Mouse (Mus musculus) embryonic facial prominence, embryonic 11.5 days (tissue): ENCODE data around the gene Selenot. TPM values are rescaled to one million over a fixed set of nuclear protein-coding genes. Genes with fewer than 3 reads are reported as not detected.
A peak's percentile ranks its signal among the peaks of the same experiment; 100 is the strongest.

Source experiments
- ATAC-seq: fragments of 200-750 bp; cut with Nextera tagmentation; replicated peaks from 2 replicates; pipeline ENCODE4 v1.8.0; 2017; ENCODE audit warnings: low read depth; ENCODE audit not compliant: insufficient number of reproducible peaks, low FRiP score, low TSS enrichment
- DNase-seq: peaks from one replicate; pipeline ENCODE4 v3.0.0-alpha.2; 2015; ENCODE audit warnings: low spot score
- H3K27ac ChIP-seq: fragments of 300-500 bp; sonication (generic); replicated peaks from 2 replicates; pipeline ENCODE4 v1.5.1; 2014; ENCODE audit warnings: mild to moderate bottlenecking, low read depth, low read length, control low read depth
- H3K27me3 ChIP-seq: fragments of 300-500 bp; sonication (generic); 2 replicates; pipeline ENCODE4 v1.6.1; 2014; ENCODE audit warnings: mild to moderate bottlenecking, low read length, moderate library complexity, mixed read lengths; ENCODE audit not compliant: control insufficient read depth, insufficient read depth
- H3K36me3 ChIP-seq: fragments of 300-500 bp; sonication (generic); replicated peaks from 2 replicates; pipeline ENCODE4 v1.6.1; 2014; ENCODE audit warnings: low read depth, mild to moderate bottlenecking, low read length, moderate library complexity, mixed read lengths; ENCODE audit not compliant: control insufficient read depth, insufficient read depth
- H3K4me1 ChIP-seq: fragments of 300-500 bp; sonication (generic); 2 replicates; pipeline ENCODE4 v1.6.1; 2014; ENCODE audit warnings: low read length, mixed read lengths; ENCODE audit not compliant: control insufficient read depth, insufficient read depth
- H3K4me2 ChIP-seq: fragments of 300-500 bp; sonication (generic); 2 replicates; pipeline ENCODE4 v1.6.1; 2014; ENCODE audit warnings: low read depth, mild to moderate bottlenecking, control low read depth, low read length, moderate library complexity
- H3K4me3 ChIP-seq: fragments of 300-500 bp; sonication (generic); 2 replicates; pipeline ENCODE4 v1.5.1; 2014; ENCODE audit warnings: low read depth, low read length, control low read depth
- H3K9ac ChIP-seq: fragments of 300-500 bp; sonication (generic); replicated peaks from 2 replicates; pipeline ENCODE4 v1.6.1; 2014; ENCODE audit warnings: mild to moderate bottlenecking, control low read depth, low read length
- H3K9me3 ChIP-seq: fragments of 300-500 bp; sonication (generic); replicated peaks from 2 replicates; pipeline ENCODE4 v1.6.1; 2016; ENCODE audit warnings: mild to moderate bottlenecking, low read length, inconsistent platforms, mixed read lengths; ENCODE audit not compliant: control insufficient read depth
- WGBS: fragments of 180-500 bp; shearing (Covaris S2); extraction: QIAGEN DNeasy Blood & Tissue Kit; methylation state at CpG from one replicate; pipeline ENCODE4 v1.1.7; 2014; 5-methylcytosine and 5-hydroxymethylcytosine counted together
- polyA plus RNA-seq: library from polyadenylated mRNA; unstranded; fragments of >200 nt; fragmentation: Nextera tagmentation; extraction: Ambion mirVana; gene quantifications from 2 replicates; pipeline ENCODE4 v1.2.1, GENCODE M21; 2014

Selenot gene
- polyA plus RNA-seq, 1 experiment from 2014 or later: 24.2 TPM

GRCm38 (mm10) chr3:58608506-58608905 lies 32.1 kb downstream of the Selenot start:
- Histone ChIP-seq H3K27me3 (no peaks in the 10 kb centered on the region), H3K27ac (no peak overlapping the region), H3K9me3 (no peaks in the 10 kb centered on the region), H3K9ac (no peak overlapping the region), H3K4me1 (no peaks in the 10 kb centered on the region), H3K4me2 (no peak overlapping the region), H3K4me3 (no peak overlapping the region), H3K36me3 (no peaks in the 10 kb centered on the region)
- WGBS: 88% methylated on average over 4 of the region's 4 CpGs
- ATAC-seq (no peak), DNase-seq (no peak)

- no peak overlapping the region for H3K4me3 ChIP-seq
- no peak overlapping the region for H3K4me2 ChIP-seq
- no peak overlapping the region for H3K9ac ChIP-seq
- DNase-seq: no peak
- no peaks in the 10 kb centered on the region for H3K36me3 ChIP-seq
- no peaks in the 10 kb centered on the region for H3K9me3 ChIP-seq
- no peak for ATAC-seq
- no peaks in the 10 kb centered on the region for H3K4me1 ChIP-seq
- H3K27me3 ChIP-seq: no peaks in the 10 kb centered on the region
- 66% methylated on average over 5 of the region's 5 CpGs for WGBS
- no peak overlapping the region for H3K27ac ChIP-seq
Observed at GRCm38 (mm10) chr3:58609985-58610384, 33.5 kb downstream of the Selenot start.

- no peak overlapping the region for H3K9ac ChIP-seq
- no peak overlapping the region for H3K4me2 ChIP-seq
- ATAC-seq (no peak), DNase-seq (no peak)
- WGBS: 82% methylated on average over 7 of the region's 7 CpGs
- H3K4me3 ChIP-seq: no peak overlapping the region
- no peaks in the 10 kb centered on the region for H3K36me3 ChIP-seq
- H3K9me3 ChIP-seq: no peaks in the 10 kb centered on the region
- H3K4me1 ChIP-seq: no peaks in the 10 kb centered on the region
- H3K27me3 ChIP-seq: no peaks in the 10 kb centered on the region
- no peak overlapping the region for H3K27ac ChIP-seq
Observed at GRCm38 (mm10) chr3:58621066-58621465, 44.6 kb downstream of the Selenot start.

GRCm38 (mm10) chr3:58622665-58623394 lies 46.4 kb downstream of the Selenot start:
- 79% methylated on average over 3 of the region's 3 CpGs for WGBS
- Histone ChIP-seq H3K4me1 (no peaks in the 10 kb centered on the region), H3K9ac (no peak overlapping the region), H3K4me3 (no peak overlapping the region), H3K9me3 (no peaks in the 10 kb centered on the region), H3K27ac (no peak overlapping the region), H3K27me3 (no peaks in the 10 kb centered on the region), H3K36me3 (no peaks in the 10 kb centered on the region), H3K4me2 (no peak overlapping the region)
- ATAC-seq: no peak
- DNase-seq: no peak

GRCm38 (mm10) chr3:58624981-58625380 lies 48.5 kb downstream of the Selenot start:
- Histone ChIP-seq H3K4me2 (no peak overlapping the region), H3K27ac (no peak overlapping the region), H3K4me3 (no peak overlapping the region), H3K4me1 (no peaks in the 10 kb centered on the region), H3K27me3 (no peaks in the 10 kb centered on the region), H3K9ac (no peak overlapping the region), H3K36me3 (no peaks in the 10 kb centered on the region), H3K9me3 (no peaks in the 10 kb centered on the region)
- DNase-seq (no peak), ATAC-seq (no peak)
- 87% methylated on average over 4 of the region's 4 CpGs for WGBS

- Histone ChIP-seq H3K4me3 (no peak overlapping the region), H3K4me1 (no peaks in the 10 kb centered on the region), H3K36me3 (no peaks in the 10 kb centered on the region), H3K27me3 (no peaks in the 10 kb centered on the region), H3K4me2 (no peak overlapping the region), H3K27ac (no peak overlapping the region), H3K9me3 (no peaks in the 10 kb centered on the region), H3K9ac (no peak overlapping the region)
- DNase-seq (no peak), ATAC-seq (no peak)
- WGBS: 88% methylated on average over 2 of the region's 2 CpGs
Observed at GRCm38 (mm10) chr3:58631693-58632092, 55.3 kb downstream of the Selenot start.

- Histone ChIP-seq H3K4me3 (peak within 1 kb of the TSS; percentile 45), H3K27ac (no peak within 1 kb of the TSS), H3K27me3 (no peaks in the 10 kb centered on the region), H3K9me3 (no peaks in the 10 kb centered on the region), H3K4me2 (peak within 1 kb of the TSS; percentile 88), H3K36me3 (no peaks in the 10 kb centered on the region), H3K4me1 (no peaks in the 10 kb centered on the region), H3K9ac (peak within 1 kb of the TSS; percentile 52)
- DNase-seq (peak; percentile 63), ATAC-seq (peak; percentile 87)
- WGBS: under 1% methylated on average over 34 of the region's 34 CpGs
Observed at GRCm38 (mm10) chr3:58636406-58637295, 60.2 kb downstream of the Selenot start, which contains the start of gene Erich6. Gene Erich6 (minus strand): TSS chr3:58637207.
